Mouse (Mus musculus) gastrocnemius, postnatal 14 days (tissue): ENCODE data around the gene Atg4d. TPM values are rescaled to one million over a fixed set of nuclear protein-coding genes. Genes with fewer than 3 reads are reported as not detected.
"Not testable (repeated sequence)": the region's sequence is repeated elsewhere in the genome, so short reads cannot be mapped to it uniquely, and the experiment has no call there.

Experiments
- DNase-seq: peaks from one replicate; pipeline ENCODE4 v3.0.0; 2021; ENCODE audit warnings: mixed read lengths
- intact Hi-C: fragments of 180-260 bp; cut with DNase I; formaldehyde crosslinking; loops from one replicate; pipeline ENCODE4 v1.15.1; 2025; ENCODE audit warnings: low total_unique reads
- total RNA-seq, 2 experiments: library from RNA; stranded (reverse); gene quantifications; 2 replicates each; pipeline ENCODE4 v1.2.3; 2021

Atg4d gene
- total RNA-seq, 2 experiments from 2014 or later, result 36.2 to 39.6 TPM

- DNase-seq, result no peak
- intact Hi-C loops, result no loop called here
These were observed 1.8 kb downstream of the Atg4d start for GRCm38 (mm10) chr9:21266889-21267288.

- no peak for DNase-seq
- intact Hi-C loops, result no loop called here
These were observed 3.2 kb downstream of the Atg4d start for GRCm38 (mm10) chr9:21268305-21268704.

GRCm38 (mm10) chr9:21269590-21269989 lies 4.5 kb downstream of the Atg4d start:
- intact Hi-C loops, DNase-seq: not testable (repeated sequence)

- intact Hi-C loops, result no loop called here
These were observed 7.3 kb downstream of the Atg4d start for GRCm38 (mm10) chr9:21272391-21272790.

GRCm38 (mm10) chr9:21273094-21273493 lies 8.0 kb downstream of the Atg4d start:
- no peak for DNase-seq
- intact Hi-C loops, result no loop called here

More at GRCm38 (mm10) chr9:21272391-21272790, 7.3 kb downstream of the Atg4d start:
- DNase-seq, result no peak

DNA sequence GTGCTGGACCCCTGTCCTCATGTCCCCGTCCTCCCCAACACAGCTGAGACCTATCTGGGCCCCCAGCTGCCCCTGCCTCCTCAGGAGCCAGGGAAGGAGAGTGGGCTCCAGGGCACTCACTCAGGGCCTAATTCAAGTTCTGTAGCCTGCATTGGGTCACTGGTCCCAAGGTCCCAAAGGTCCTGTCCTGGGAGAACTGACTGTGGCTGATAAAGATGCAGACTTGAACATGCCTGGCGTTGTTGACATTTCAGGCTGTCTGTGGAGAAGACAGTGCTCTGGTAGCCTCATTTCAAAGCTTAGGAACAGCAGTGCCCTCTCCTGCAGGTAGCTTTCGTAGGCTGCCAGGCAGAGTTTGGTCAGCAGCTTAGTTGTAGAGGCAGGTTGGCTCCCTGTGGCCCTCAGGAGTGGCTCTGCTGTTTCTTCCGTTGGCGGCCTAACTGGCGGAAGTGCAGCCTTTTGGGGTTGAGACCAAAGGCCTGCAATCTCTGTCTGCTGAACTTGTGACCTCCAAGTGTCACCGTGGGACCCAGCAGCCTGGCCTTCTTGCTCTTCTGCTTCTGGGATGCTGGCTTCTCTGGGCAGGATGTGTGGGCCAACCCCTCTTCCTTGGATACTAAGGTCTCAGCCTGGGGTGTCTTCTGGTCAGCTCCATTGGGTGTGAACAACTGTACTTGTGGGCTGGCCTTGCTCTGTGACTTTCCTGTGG lies 8.6 kb downstream of the Atg4d start:
- intact Hi-C loops, result no loop called here
- DNase-seq, result no peak

- DNase-seq, result no peak
- intact Hi-C loops, result no loop called here
These were observed 9.2 kb downstream of the Atg4d start for GRCm38 (mm10) chr9:21274336-21274735.

GRCm38 (mm10) chr9:21275013-21275710 lies 10.1 kb downstream of the Atg4d start:
- intact Hi-C loops, result no loop called here

DNA sequence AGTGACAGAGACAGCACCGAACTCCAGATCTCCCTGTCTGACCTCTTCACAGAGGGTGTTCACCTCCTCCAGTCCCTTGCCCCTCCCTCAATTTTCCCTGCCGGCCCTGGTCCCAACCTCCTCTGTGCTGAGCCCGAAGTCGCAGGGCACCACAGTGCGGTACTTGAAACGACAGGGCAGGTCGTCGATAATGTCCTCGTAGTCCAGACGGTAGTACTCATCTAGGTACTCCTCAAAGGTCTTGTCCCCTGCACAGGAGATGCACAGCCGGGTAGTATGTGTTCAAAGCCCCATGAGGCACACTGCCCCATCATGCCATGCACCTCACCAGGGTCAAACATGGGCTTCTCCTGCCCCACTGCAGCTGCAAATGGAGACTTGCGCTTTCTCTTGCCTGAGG lies 10.6 kb downstream of the Atg4d start:
- intact Hi-C loops, result no loop called here
- DNase-seq, result no peak

More at GRCm38 (mm10) chr9:21275013-21275710, 10.1 kb downstream of the Atg4d start:
- DNase-seq, result no peak

GRCm38 (mm10) chr9:21276307-21276706 lies 11.2 kb downstream of the Atg4d start:
- DNase-seq, result no peak
- intact Hi-C loops, result no loop called here

- intact Hi-C loops, result no loop called here
- no peak for DNase-seq
These were observed 12.7 kb downstream of the Atg4d start for GRCm38 (mm10) chr9:21277776-21278175.

DNA sequence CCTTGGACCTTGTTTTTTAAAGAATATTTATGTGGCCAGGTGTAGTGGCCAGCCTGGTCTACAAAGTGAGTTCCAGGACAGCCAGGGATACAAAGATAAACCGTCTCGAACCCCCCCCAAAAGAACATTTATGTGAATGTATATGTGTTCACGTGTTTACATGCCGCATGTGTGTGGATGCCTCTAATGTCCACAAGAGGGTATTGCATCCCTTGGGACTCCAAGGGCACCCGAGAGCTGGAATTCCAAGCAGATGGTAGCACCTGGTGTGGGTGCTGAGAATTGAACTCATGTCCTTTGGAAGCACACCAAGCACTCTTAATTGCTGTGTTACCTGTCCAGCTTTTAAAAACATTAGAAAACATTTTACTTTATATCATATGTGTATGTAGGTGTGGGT lies 18.5 kb downstream of the Atg4d start:
- no peak for DNase-seq
- intact Hi-C loops, result no loop called here

GRCm38 (mm10) chr9:21283994-21284393 lies 18.9 kb downstream of the Atg4d start:
- intact Hi-C loops, result no loop called here

DNA sequence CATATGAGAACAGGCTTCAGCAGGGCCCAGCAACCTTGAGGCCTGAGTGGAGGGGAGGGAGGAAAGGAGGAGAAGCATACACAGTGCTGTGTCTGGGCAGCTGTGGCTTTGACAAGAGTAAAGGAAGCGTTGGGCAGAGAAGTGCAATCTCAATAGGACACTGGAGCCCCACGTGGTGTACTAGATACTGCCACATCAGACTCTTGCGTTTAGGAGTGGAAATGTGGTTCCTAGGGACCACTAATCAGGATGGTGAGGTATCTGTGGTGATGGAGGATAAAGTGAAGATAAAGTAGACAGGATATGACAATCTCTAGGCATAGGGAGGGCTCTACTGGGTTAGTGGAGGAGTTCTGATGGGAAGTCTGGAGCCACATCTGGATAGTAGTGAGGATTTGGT lies 21.7 kb downstream of the Atg4d start:
- no peak for DNase-seq
- intact Hi-C loops, result no loop called here

More at GRCm38 (mm10) chr9:21283994-21284393, 18.9 kb downstream of the Atg4d start:
- DNase-seq, result no peak

- intact Hi-C loops, result no loop called here
- DNase-seq, result peak; percentile 98
These were observed 22.7 kb downstream of the Atg4d start, which contains the start of gene Kri1 for GRCm38 (mm10) chr9:21287571-21288402. Kri1 (minus strand) TSS chr9:21287969.

DNA sequence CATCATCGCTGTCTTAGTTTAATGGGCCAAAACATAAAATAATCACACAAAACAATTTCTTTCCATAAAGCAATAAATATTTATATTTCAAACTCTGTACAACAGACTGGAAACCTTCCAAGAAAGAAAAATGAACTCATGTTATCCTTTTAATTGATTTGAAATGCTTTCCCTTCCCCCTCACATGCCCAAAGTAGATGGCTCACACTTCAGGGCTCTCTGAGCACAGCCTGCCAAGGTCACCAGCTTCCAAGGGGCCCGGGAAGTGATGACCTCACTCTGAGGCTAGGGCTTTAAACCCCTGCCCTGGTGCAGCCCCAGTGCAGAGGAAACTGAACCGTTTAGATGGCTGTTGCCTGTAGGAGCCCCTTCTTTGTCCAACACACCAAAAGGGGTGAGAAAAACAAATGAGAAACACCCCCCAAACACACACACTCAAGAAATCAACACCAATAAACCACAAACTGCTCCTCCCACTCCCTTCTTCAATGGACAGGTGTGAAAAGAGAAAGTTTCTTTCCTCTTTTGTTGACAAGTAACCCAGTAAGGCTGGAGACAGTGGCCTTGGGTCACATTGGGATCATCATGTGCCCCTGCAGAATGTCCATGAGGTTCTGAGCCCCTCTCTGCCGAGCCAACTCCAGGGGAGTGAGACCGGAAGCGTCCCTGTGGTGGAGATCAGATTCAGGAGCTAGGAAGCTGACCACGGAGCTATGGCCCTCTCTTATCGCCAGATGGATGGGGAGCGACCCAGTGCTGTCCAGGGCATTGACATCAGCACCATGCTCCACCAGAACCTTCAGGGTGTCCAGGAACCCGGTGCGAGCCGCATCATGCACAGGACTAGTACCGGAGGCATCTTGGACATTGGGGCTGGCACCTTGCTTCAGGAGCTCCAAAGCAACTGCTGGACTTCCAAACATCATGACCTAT lies 23.6 kb downstream of the Atg4d start:
- no peak for DNase-seq
- intact Hi-C loops, result no loop called here

- intact Hi-C loops, result no loop called here
These were observed 24.2 kb downstream of the Atg4d start for GRCm38 (mm10) chr9:21289337-21289671.

DNA sequence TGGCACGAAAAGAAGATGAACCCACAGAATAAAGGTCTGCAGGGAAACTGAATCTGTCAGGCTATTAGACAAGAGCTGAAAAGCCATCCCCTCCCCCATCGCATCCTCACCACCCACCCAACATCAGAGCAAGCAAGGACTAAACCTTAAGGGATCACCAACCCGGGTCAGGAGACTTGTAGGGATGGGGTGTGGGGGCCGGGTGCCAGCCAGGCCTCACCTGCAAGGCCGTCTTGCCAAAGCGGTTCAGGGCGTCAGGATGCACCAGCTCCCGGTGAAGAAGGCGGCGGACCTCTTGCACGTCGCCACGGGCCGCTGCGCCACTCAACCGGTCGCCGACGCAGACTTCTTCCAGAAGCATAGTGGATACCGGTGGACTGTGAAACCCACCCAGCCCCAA lies 25.5 kb downstream of the Atg4d start:
- DNase-seq, result peak; percentile 47
- intact Hi-C loops, result no loop called here

More at GRCm38 (mm10) chr9:21289337-21289671, 24.2 kb downstream of the Atg4d start:
- no peak for DNase-seq
